Mouse (Mus musculus) spleen, adult 2 months (tissue): ENCODE measurements around the gene Nudt15. TPM values are rescaled to one million over a fixed set of nuclear protein-coding genes. Genes with fewer than 3 reads are reported as not detected.

ENCODE experiments used
- DNase-seq, 2 experiments: peaks; one replicate each; pipeline versions ENCODE4 v3.0.0 to v3.0.0-alpha.2; 2012 to 2021; ENCODE audit warnings: low spot score in 2 of 2, low read depth in 1 of 2
- H3K27ac ChIP-seq: fragments of 200-500 bp; 2 replicates; pipeline ENCODE4 v1.5.1; 2012; ENCODE audit warnings: low read length, inconsistent platforms; ENCODE audit not compliant: insufficient read depth
- H3K27me3 ChIP-seq: fragments of 200-500 bp; 2 replicates; pipeline ENCODE4 v1.6.1; 2012; ENCODE audit warnings: mild to moderate bottlenecking, moderate library complexity, low read length, inconsistent platforms; ENCODE audit not compliant: control insufficient read depth, insufficient read depth
- H3K36me3 ChIP-seq: fragments of 200-500 bp; 2 replicates; pipeline ENCODE4 v1.6.1; 2012; ENCODE audit warnings: mild to moderate bottlenecking, low read length, inconsistent platforms; ENCODE audit not compliant: control insufficient read depth, insufficient read depth
- H3K4me1 ChIP-seq: fragments of 200-500 bp; 2 replicates; pipeline ENCODE4 v1.6.1; 2011; ENCODE audit warnings: inconsistent platforms; ENCODE audit not compliant: control insufficient read depth, insufficient read depth, insufficient read length
- H3K4me3 ChIP-seq: fragments of 200-500 bp; 2 replicates; pipeline ENCODE4 v1.5.1; 2011; ENCODE audit warnings: mild to moderate bottlenecking, inconsistent platforms; ENCODE audit not compliant: insufficient read depth, insufficient read length; ENCODE audit errors: extremely low read depth
- CTCF ChIP-seq: fragments of 200-500 bp; IDR thresholded peaks from 2 replicates; pipeline ENCODE4 v1.5.1; 2011; ENCODE audit warnings: mild to moderate bottlenecking, inconsistent platforms; ENCODE audit not compliant: insufficient read depth, insufficient read length, insufficient replicate concordance; ENCODE audit errors: extremely low read depth
- POLR2A ChIP-seq: fragments of 200-500 bp; IDR thresholded peaks from 2 replicates; pipeline ENCODE4 v1.6.1; 2011; ENCODE audit warnings: low read depth, low read length, inconsistent platforms
- WGBS: fragments of 180-500 bp; shearing (Covaris S2); methylation state at CpG from one replicate; pipeline ENCODE4 v1.1.7; 2018; 5-methylcytosine and 5-hydroxymethylcytosine counted together
- polyA plus RNA-seq: library from polyadenylated mRNA; depleted of rRNA; stranded (reverse); fragments of >200 nt; gene quantifications from 2 replicates; pipeline ENCODE4 v1.2.3, GENCODE M21; 2012

Nudt15 gene
- polyA plus RNA-seq, 1 experiment, result 2.3 TPM

- Histone ChIP-seq H3K27me3 (no peaks in the 10 kb centered on the region), H3K36me3 (peaks cover 3% of the 10 kb centered on the region; the same call in 1 of the 2 replicates), H3K27ac (no peak overlapping the region), H3K4me1 (peaks cover 6% of the 10 kb centered on the region), H3K4me3 (no peak overlapping the region)
- no peak for TF ChIP-seq POLR2A
- TF ChIP-seq CTCF, result no peak
- no peak for DNase-seq
- 63% methylated on average over 6 of the region's 6 CpGs for whole genome bisulfite sequencing
These were observed 39.2 kb downstream of the Nudt15 start for GRCm38 (mm10) chr14:73508630-73509395.

- Histone ChIP-seq H3K4me1 (peaks cover 6% of the 10 kb centered on the region), H3K27ac (no peak overlapping the region), H3K36me3 (peaks cover 3% of the 10 kb centered on the region; the same call in 1 of the 2 replicates), H3K27me3 (no peaks in the 10 kb centered on the region), H3K4me3 (no peak overlapping the region)
- 68% methylated on average over 11 of the region's 11 CpGs for WGBS
- DNase-seq, result no peak
- TF ChIP-seq CTCF (no peak), POLR2A (no peak)
These were observed 40.2 kb downstream of the Nudt15 start for GRCm38 (mm10) chr14:73507702-73508376.

- H3K4me3 ChIP-seq, result no peak overlapping the region
- TF ChIP-seq CTCF (no peak), POLR2A (no peak)
- WGBS, result 74% methylated on average over 15 of the region's 15 CpGs
- peaks cover 6% of the 10 kb centered on the region for H3K4me1 ChIP-seq
- peaks cover 3% of the 10 kb centered on the region; the same call in 1 of the 2 replicates for H3K36me3 ChIP-seq
- no peak for DNase-seq
- H3K27me3 ChIP-seq, result no peaks in the 10 kb centered on the region
- no peak overlapping the region for H3K27ac ChIP-seq
These were observed 40.8 kb downstream of the Nudt15 start for GRCm38 (mm10) chr14:73507200-73507599.

GRCm38 (mm10) chr14:73506283-73506682, 41.8 kb downstream of the Nudt15 start:
- H3K4me3 ChIP-seq, result no peak overlapping the region
- no peak for DNase-seq
- H3K27me3 ChIP-seq, result no peaks in the 10 kb centered on the region
- WGBS, result 88% methylated on average over 8 of the region's 8 CpGs
- H3K27ac ChIP-seq, result no peak overlapping the region
- TF ChIP-seq CTCF, result no peak
- no peak for TF ChIP-seq POLR2A
- H3K4me1 ChIP-seq, result peaks cover 6% of the 10 kb centered on the region
- no peaks in the 10 kb centered on the region for H3K36me3 ChIP-seq

GRCm38 (mm10) chr14:73503237-73503933, 44.7 kb downstream of the Nudt15 start:
- no peaks in the 10 kb centered on the region for H3K4me1 ChIP-seq
- no peak for TF ChIP-seq CTCF
- TF ChIP-seq POLR2A, result no peak
- no peaks in the 10 kb centered on the region for H3K27me3 ChIP-seq
- H3K36me3 ChIP-seq, result no peaks in the 10 kb centered on the region
- no peak for DNase-seq
- H3K27ac ChIP-seq, result no peak overlapping the region
- WGBS, result 65% methylated on average over 13 of the region's 13 CpGs
- no peak overlapping the region for H3K4me3 ChIP-seq

GRCm38 (mm10) chr14:73502591-73503184, 45.4 kb downstream of the Nudt15 start:
- no peaks in the 10 kb centered on the region for H3K4me1 ChIP-seq
- no peaks in the 10 kb centered on the region for H3K36me3 ChIP-seq
- 74% methylated on average over 7 of the region's 7 CpGs for WGBS
- no peak overlapping the region for H3K27ac ChIP-seq
- no peak for DNase-seq
- H3K27me3 ChIP-seq, result no peaks in the 10 kb centered on the region
- no peak for TF ChIP-seq POLR2A
- H3K4me3 ChIP-seq, result no peak overlapping the region

GRCm38 (mm10) chr14:73501721-73502120, 46.3 kb downstream of the Nudt15 start:
- TF ChIP-seq POLR2A, result no peak
- TF ChIP-seq CTCF, result no peak
- no peaks in the 10 kb centered on the region for H3K4me1 ChIP-seq
- DNase-seq, result no peak
- 88% methylated on average over 6 of the region's 6 CpGs for WGBS
- no peaks in the 10 kb centered on the region for H3K27me3 ChIP-seq
- no peak overlapping the region for H3K27ac ChIP-seq
- H3K4me3 ChIP-seq, result no peak overlapping the region
- no peaks in the 10 kb centered on the region for H3K36me3 ChIP-seq
